Mouse (Mus musculus) midbrain, embryonic 16.5 days (tissue): ENCODE data around the gene Sft2d1. TPM values are rescaled to one million over a fixed set of nuclear protein-coding genes. Genes with fewer than 3 reads are reported as not detected.

Source experiments
- ATAC-seq: fragments of 200-750 bp; cut with Nextera tagmentation; 2 replicates; pipeline ENCODE4 v1.8.0; 2017; ENCODE audit warnings: moderate TSS enrichment
- H3K27ac ChIP-seq: fragments of 300-500 bp; sonication (generic); 2 replicates; pipeline ENCODE4 v1.5.1; 2014; ENCODE audit warnings: mild to moderate bottlenecking, low read length, mixed read lengths
- H3K27me3 ChIP-seq: fragments of 300-500 bp; sonication (generic); 2 replicates; pipeline ENCODE4 v1.6.1; 2014; ENCODE audit warnings: low read depth, low read length, mixed read lengths; ENCODE audit not compliant: control insufficient read depth, insufficient read depth
- H3K36me3 ChIP-seq: fragments of 300-500 bp; sonication (generic); 2 replicates; pipeline ENCODE4 v1.6.1; 2014; ENCODE audit warnings: mild to moderate bottlenecking, low read length, moderate library complexity, mixed read lengths; ENCODE audit not compliant: control insufficient read depth, insufficient read depth
- H3K4me1 ChIP-seq: fragments of 300-500 bp; sonication (generic); 2 replicates; pipeline ENCODE4 v1.6.1; 2014; ENCODE audit warnings: mild to moderate bottlenecking, low read length, mixed read lengths; ENCODE audit not compliant: control insufficient read depth, insufficient read depth
- H3K4me2 ChIP-seq: fragments of 300-500 bp; sonication (generic); 2 replicates; pipeline ENCODE4 v1.6.1; 2014; ENCODE audit warnings: mild to moderate bottlenecking, low read length, mixed read lengths
- H3K4me3 ChIP-seq: fragments of 300-500 bp; sonication (generic); 2 replicates; pipeline ENCODE4 v1.5.1; 2014; ENCODE audit warnings: low read depth, mild to moderate bottlenecking, low read length, moderate library complexity, mixed read lengths
- H3K9ac ChIP-seq: fragments of 300-500 bp; sonication (generic); 2 replicates; pipeline ENCODE4 v1.6.1; 2014; ENCODE audit warnings: low read depth, low read length, mixed read lengths
- H3K9me3 ChIP-seq: fragments of 300-500 bp; sonication (generic); replicated peaks from 2 replicates; pipeline ENCODE4 v1.6.1; 2014; ENCODE audit warnings: mild to moderate bottlenecking, low read length, mixed read lengths; ENCODE audit not compliant: control insufficient read depth, poor library complexity, severe bottlenecking
- WGBS: fragments of 180-500 bp; shearing (Covaris S2); extraction: QIAGEN DNeasy Blood & Tissue Kit; methylation state at CpG from one replicate; pipeline ENCODE4 v1.1.7; 2014; 5-methylcytosine and 5-hydroxymethylcytosine counted together
- polyA plus RNA-seq: library from polyadenylated mRNA; unstranded; fragments of >200 nt; fragmentation: Nextera tagmentation; extraction: Ambion mirVana; gene quantifications from 2 replicates; pipeline ENCODE4 v1.2.1, GENCODE M21; 2015

Gene Sft2d1
- polyA plus RNA-seq, 1 experiment from 2014 or later: 209 TPM

GRCm38 (mm10) chr17:8283526-8284253 lies 27.2 kb upstream of the Sft2d1 start:
- H3K4me3 ChIP-seq: peak overlapping the region; percentile 89
- peak overlapping the region; percentile 89 for H3K4me2 ChIP-seq
- under 1% methylated on average over 77 of the region's 77 CpGs for WGBS
- peaks cover 18% of the 10 kb centered on the region for H3K4me1 ChIP-seq
- peak overlapping the region; percentile 92 for H3K9ac ChIP-seq
- ATAC-seq: peak; percentile 98
- no peaks in the 10 kb centered on the region for H3K27me3 ChIP-seq
- H3K36me3 ChIP-seq: no peaks in the 10 kb centered on the region
- H3K9me3 ChIP-seq: no peaks in the 10 kb centered on the region
- H3K27ac ChIP-seq: peak overlapping the region; percentile 96

- no peak; the same call in none of the 2 replicates for ATAC-seq
- Histone ChIP-seq H3K4me3 (peak overlapping the region; percentile 89), H3K36me3 (no peaks in the 10 kb centered on the region), H3K9ac (peak overlapping the region; percentile 92), H3K4me1 (peaks cover 18% of the 10 kb centered on the region), H3K27me3 (no peaks in the 10 kb centered on the region), H3K27ac (peak overlapping the region; percentile 96), H3K4me2 (peak overlapping the region; percentile 85), H3K9me3 (no peaks in the 10 kb centered on the region)
- under 1% methylated on average over 32 of the region's 32 CpGs for WGBS
Observed at GRCm38 (mm10) chr17:8284254-8284661, 26.6 kb upstream of the Sft2d1 start.

GRCm38 (mm10) chr17:8285056-8285455 lies 25.8 kb upstream of the Sft2d1 start:
- no peak for ATAC-seq
- no peaks in the 10 kb centered on the region for H3K9me3 ChIP-seq
- no peak overlapping the region; the same call in 1 of the 2 replicates for H3K9ac ChIP-seq
- no peaks in the 10 kb centered on the region for H3K27me3 ChIP-seq
- peaks cover 18% of the 10 kb centered on the region for H3K4me1 ChIP-seq
- H3K27ac ChIP-seq: no peak overlapping the region
- H3K4me3 ChIP-seq: peak overlapping the region; percentile 89
- H3K36me3 ChIP-seq: 0 out of 2 replicates have a peak, but pooled peaks cover 3% of the 10 kb centered on the region
- WGBS: 39% methylated on average over 8 of the region's 8 CpGs
- H3K4me2 ChIP-seq: peak overlapping the region; percentile 85

GRCm38 (mm10) chr17:8286987-8287386 lies 23.9 kb upstream of the Sft2d1 start:
- Histone ChIP-seq H3K9ac (no peak overlapping the region), H3K4me3 (no peak overlapping the region), H3K4me2 (no peak overlapping the region), H3K9me3 (no peaks in the 10 kb centered on the region), H3K36me3 (peaks cover 4% of the 10 kb centered on the region; the same call in 1 of the 2 replicates), H3K27me3 (no peaks in the 10 kb centered on the region), H3K27ac (no peak overlapping the region), H3K4me1 (peaks cover 18% of the 10 kb centered on the region)
- WGBS: 84% methylated on average over 4 of the region's 4 CpGs
- ATAC-seq: no peak

- Histone ChIP-seq H3K36me3 (peaks cover 8% of the 10 kb centered on the region; the same call in 1 of the 2 replicates), H3K27me3 (no peaks in the 10 kb centered on the region), H3K4me1 (peaks cover 6% of the 10 kb centered on the region), H3K27ac (no peak overlapping the region), H3K4me2 (no peak overlapping the region), H3K9ac (no peak overlapping the region), H3K4me3 (no peak overlapping the region), H3K9me3 (no peaks in the 10 kb centered on the region)
- ATAC-seq: no peak
- 88% methylated on average over 3 of the region's 3 CpGs for WGBS
Observed at GRCm38 (mm10) chr17:8289993-8290679, 20.8 kb upstream of the Sft2d1 start.

DNA sequence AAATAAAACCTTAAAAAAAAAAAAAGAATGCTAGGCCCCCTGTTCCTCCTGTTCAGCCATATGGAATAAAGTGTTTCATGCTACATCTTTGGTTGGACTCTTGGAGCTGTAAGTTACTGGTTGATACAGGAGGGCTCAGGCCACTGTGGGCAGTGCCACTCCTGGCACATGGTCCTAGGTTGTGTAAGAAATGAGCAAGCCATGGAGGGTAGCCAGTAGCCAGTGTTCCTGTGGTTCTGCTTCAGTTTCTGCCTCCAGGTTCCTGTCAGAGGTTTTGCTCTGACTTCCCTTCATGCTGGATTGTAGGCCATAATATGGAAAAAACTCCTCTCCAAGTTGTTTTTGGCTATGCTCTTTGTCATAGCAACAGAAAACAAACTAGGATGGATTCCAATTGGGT lies 20.2 kb upstream of the Sft2d1 start:
- Histone ChIP-seq H3K27ac (no peak overlapping the region), H3K4me1 (no peaks in the 10 kb centered on the region; the same call in 1 of the 2 replicates), H3K27me3 (no peaks in the 10 kb centered on the region), H3K9ac (no peak overlapping the region), H3K4me2 (no peak overlapping the region), H3K4me3 (no peak overlapping the region), H3K9me3 (no peaks in the 10 kb centered on the region), H3K36me3 (peaks cover 8% of the 10 kb centered on the region; the same call in 1 of the 2 replicates)
- no peak for ATAC-seq

GRCm38 (mm10) chr17:8295825-8296224 lies 15.1 kb upstream of the Sft2d1 start:
- Histone ChIP-seq H3K27me3 (no peaks in the 10 kb centered on the region), H3K4me3 (no peak overlapping the region), H3K9me3 (no peaks in the 10 kb centered on the region), H3K4me1 (no peaks in the 10 kb centered on the region), H3K36me3 (peaks cover 15% of the 10 kb centered on the region), H3K27ac (no peak overlapping the region), H3K4me2 (no peak overlapping the region), H3K9ac (no peak overlapping the region)
- no peak for ATAC-seq

DNA sequence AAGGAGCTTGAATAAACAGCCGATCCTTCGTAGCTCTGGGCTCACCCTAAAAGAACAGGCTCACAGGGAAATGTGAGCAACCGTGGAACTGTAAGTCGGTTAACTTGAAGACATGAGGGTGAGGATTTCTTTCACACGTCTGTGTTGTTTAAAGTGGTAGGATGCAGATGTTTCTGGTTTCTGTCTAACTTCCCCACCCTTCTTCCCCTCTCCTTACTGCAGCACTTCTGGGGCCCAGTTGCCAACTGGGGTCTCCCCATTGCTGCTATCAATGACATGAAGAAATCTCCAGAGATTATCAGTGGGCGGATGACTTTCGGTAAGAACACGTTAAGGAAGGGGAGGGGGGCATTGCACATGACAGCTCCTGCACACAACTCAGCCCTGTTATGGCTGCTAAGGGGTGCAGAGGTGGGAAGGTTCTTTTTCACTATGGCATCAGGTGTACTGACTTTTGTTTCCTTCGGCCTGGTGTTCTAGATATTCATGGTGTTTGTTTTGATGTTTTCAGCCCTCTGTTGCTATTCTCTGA lies 14.5 kb upstream of the Sft2d1 start:
- no peaks in the 10 kb centered on the region for H3K9me3 ChIP-seq
- no peak for ATAC-seq
- no peaks in the 10 kb centered on the region for H3K4me1 ChIP-seq
- no peak overlapping the region for H3K4me2 ChIP-seq
- H3K27me3 ChIP-seq: no peaks in the 10 kb centered on the region
- H3K4me3 ChIP-seq: no peak overlapping the region
- no peak overlapping the region for H3K9ac ChIP-seq
- WGBS: 91% methylated on average over 9 of the region's 9 CpGs
- no peak overlapping the region for H3K27ac ChIP-seq
- H3K36me3 ChIP-seq: peaks cover 15% of the 10 kb centered on the region

- H3K4me3 ChIP-seq: no peak overlapping the region
- 84% methylated on average over 5 of the region's 5 CpGs for WGBS
Observed at GRCm38 (mm10) chr17:8297746-8298145, 13.2 kb upstream of the Sft2d1 start.

More at GRCm38 (mm10) chr17:8297746-8298145, 13.2 kb upstream of the Sft2d1 start:
- H3K4me2 ChIP-seq: no peak overlapping the region
- H3K4me1 ChIP-seq: no peaks in the 10 kb centered on the region
- no peak overlapping the region for H3K9ac ChIP-seq
- H3K9me3 ChIP-seq: no peaks in the 10 kb centered on the region
- peaks cover 15% of the 10 kb centered on the region for H3K36me3 ChIP-seq
- no peak for ATAC-seq
- no peaks in the 10 kb centered on the region for H3K27me3 ChIP-seq
- no peak overlapping the region for H3K27ac ChIP-seq
